Mouse (Mus musculus): ENCODE data around the gene Hdac7.
A peak's percentile ranks its signal among the peaks of the same experiment; 100 is the strongest.
"Not testable (repeated sequence)": the region's sequence is repeated elsewhere in the genome, so short reads cannot be mapped to it uniquely, and the experiment has no call there.

The Hdac7 gene

GRCm38 (mm10) chr15:97844037-97845034 is at the start of gene Hdac7:
Hdac7 (minus strand) TSS chr15:97844502.
- no peak for DNase-seq

- no peak for DNase-seq
Observed at GRCm38 (mm10) chr15:97892506-97892905, 48.2 kb upstream of the Hdac7 start.

GRCm38 (mm10) chr15:97890450-97890849 is 46.1 kb upstream of the Hdac7 start:
- DNase-seq = no peak

- peak in 1 of 2 experiments; percentile 23 for DNase-seq
Observed at GRCm38 (mm10) chr15:97890017-97890416, 45.7 kb upstream of the Hdac7 start.

GRCm38 (mm10) chr15:97887541-97888016 is 43.3 kb upstream of the Hdac7 start:
- DNase-seq = no peak

- no peak for DNase-seq
Observed at GRCm38 (mm10) chr15:97881423-97881822, 37.1 kb upstream of the Hdac7 start.

GRCm38 (mm10) chr15:97880441-97880840 is 36.1 kb upstream of the Hdac7 start:
- no peak for DNase-seq

GRCm38 (mm10) chr15:97878696-97879328 is 34.5 kb upstream of the Hdac7 start:
- no peak for DNase-seq

- DNase-seq = no peak
Observed at GRCm38 (mm10) chr15:97875784-97876183, 31.5 kb upstream of the Hdac7 start.

- peak; percentile 53 to 64 for DNase-seq
Observed at GRCm38 (mm10) chr15:97873717-97874116, 29.4 kb upstream of the Hdac7 start.

GRCm38 (mm10) chr15:97872161-97872560 is 27.9 kb upstream of the Hdac7 start:
- DNase-seq = no peak

- DNase-seq = no peak
Observed at GRCm38 (mm10) chr15:97871055-97872030, 27.0 kb upstream of the Hdac7 start.

GRCm38 (mm10) chr15:97870116-97870515 is 25.8 kb upstream of the Hdac7 start:
- DNase-seq = not testable (repeated sequence)

- DNase-seq = no peak
Observed at GRCm38 (mm10) chr15:97868985-97869384, 24.7 kb upstream of the Hdac7 start.

GRCm38 (mm10) chr15:97865988-97866387 is 21.7 kb upstream of the Hdac7 start:
- no peak for DNase-seq

GRCm38 (mm10) chr15:97865175-97865574 is 20.9 kb upstream of the Hdac7 start:
- DNase-seq = no peak

- peak; percentile 31 to 35 for DNase-seq
Observed at GRCm38 (mm10) chr15:97864361-97865045, 20.2 kb upstream of the Hdac7 start.

- DNase-seq = no peak
Observed at GRCm38 (mm10) chr15:97863494-97863881, 19.2 kb upstream of the Hdac7 start.

- DNase-seq = no peak
Observed at GRCm38 (mm10) chr15:97862881-97863493, 18.7 kb upstream of the Hdac7 start.

- DNase-seq = no peak
Observed at GRCm38 (mm10) chr15:97860353-97860752, 16.1 kb upstream of the Hdac7 start.

GRCm38 (mm10) chr15:97858431-97858830 is 14.1 kb upstream of the Hdac7 start:
- DNase-seq = no peak

Measured in kidney, postnatal 4 days (tissue).